Mouse (Mus musculus): Measurements from ENCODE around the gene March4. TPM values are rescaled to one million over a fixed set of nuclear protein-coding genes. Genes with fewer than 3 reads are reported as not detected.

The March4 gene
- polyA plus RNA-seq, 1 experiment, result 0.37 TPM

GRCm38 (mm10) chr1:72414561-72415253 is 122.0 kb downstream of the March4 start:
- no peak for TF ChIP-seq POLR2A (IDR thresholded peaks at IDR 0.05; ENCODE audit: low read depth, low read length)
- TF ChIP-seq CTCF (IDR thresholded peaks at IDR 0.05; ENCODE audit: extremely low read depth, insufficient read length, insufficient replicate concordance, low read depth, low read length), result no peak

GRCm38 (mm10) chr1:72414133-72414532 is 122.6 kb downstream of the March4 start:
- Histone ChIP-seq H3K36me3 (ENCODE audit: control insufficient read depth, insufficient read depth, low read length) (no peaks in the 10 kb centered on the region), H3K27me3 (ENCODE audit: control insufficient read depth, insufficient read depth, low read length) (no peaks in the 10 kb centered on the region), H3K27ac (ENCODE audit: insufficient read depth, low read depth, low read length) (no peak overlapping the region), H3K4me1 (ENCODE audit: control insufficient read depth, insufficient read depth, insufficient read length, low read length) (no peaks in the 10 kb centered on the region), H3K4me3 (ENCODE audit: low read depth, low read length) (no peak overlapping the region)
- TF ChIP-seq POLR2A (IDR thresholded peaks at IDR 0.05; ENCODE audit: low read depth, low read length), result no peak
- TF ChIP-seq CTCF (IDR thresholded peaks at IDR 0.05; ENCODE audit: extremely low read depth, insufficient read length, insufficient replicate concordance, low read depth, low read length), result no peak
- 77% methylated on average over 8 of the region's 8 CpGs for WGBS

More at GRCm38 (mm10) chr1:72414561-72415253, 122.0 kb downstream of the March4 start:
- H3K4me3 ChIP-seq (ENCODE audit: low read depth, low read length), result no peak overlapping the region
- no peaks in the 10 kb centered on the region for H3K36me3 ChIP-seq (ENCODE audit: control insufficient read depth, insufficient read depth, low read length)
- H3K27ac ChIP-seq (ENCODE audit: insufficient read depth, low read depth, low read length), result no peak overlapping the region
- no peaks in the 10 kb centered on the region for H3K27me3 ChIP-seq (ENCODE audit: control insufficient read depth, insufficient read depth, low read length)
- no peaks in the 10 kb centered on the region for H3K4me1 ChIP-seq (ENCODE audit: control insufficient read depth, insufficient read depth, insufficient read length, low read length)
- WGBS, result 47% methylated on average over 8 of the region's 8 CpGs

- Histone ChIP-seq H3K27ac (ENCODE audit: insufficient read depth, low read depth, low read length) (no peak overlapping the region), H3K4me1 (ENCODE audit: control insufficient read depth, insufficient read depth, insufficient read length, low read length) (no peaks in the 10 kb centered on the region), H3K36me3 (ENCODE audit: control insufficient read depth, insufficient read depth, low read length) (no peaks in the 10 kb centered on the region), H3K27me3 (ENCODE audit: control insufficient read depth, insufficient read depth, low read length) (no peaks in the 10 kb centered on the region), H3K4me3 (ENCODE audit: low read depth, low read length) (no peak overlapping the region)
- WGBS, result 82% methylated on average over 8 of the region's 8 CpGs
- no peak for TF ChIP-seq POLR2A (IDR thresholded peaks at IDR 0.05; ENCODE audit: low read depth, low read length)
- TF ChIP-seq CTCF (IDR thresholded peaks at IDR 0.05; ENCODE audit: extremely low read depth, insufficient read length, insufficient replicate concordance, low read depth, low read length), result no peak
Measured at GRCm38 (mm10) chr1:72413205-72413604, 123.5 kb downstream of the March4 start.

GRCm38 (mm10) chr1:72411108-72411507 is 125.6 kb downstream of the March4 start:
- WGBS, result 91% methylated on average over 8 of the region's 8 CpGs
- Histone ChIP-seq H3K4me3 (ENCODE audit: low read depth, low read length) (no peak overlapping the region), H3K36me3 (ENCODE audit: control insufficient read depth, insufficient read depth, low read length) (no peaks in the 10 kb centered on the region), H3K27ac (ENCODE audit: insufficient read depth, low read depth, low read length) (no peak overlapping the region), H3K27me3 (ENCODE audit: control insufficient read depth, insufficient read depth, low read length) (no peaks in the 10 kb centered on the region), H3K4me1 (ENCODE audit: control insufficient read depth, insufficient read depth, insufficient read length, low read length) (no peaks in the 10 kb centered on the region)
- TF ChIP-seq POLR2A (IDR thresholded peaks at IDR 0.05; ENCODE audit: low read depth, low read length), result no peak
- TF ChIP-seq CTCF (IDR thresholded peaks at IDR 0.05; ENCODE audit: extremely low read depth, insufficient read length, insufficient replicate concordance, low read depth, low read length), result no peak

GRCm38 (mm10) chr1:72409936-72410335 is 126.8 kb downstream of the March4 start:
- no peak for TF ChIP-seq CTCF (IDR thresholded peaks at IDR 0.05; ENCODE audit: extremely low read depth, insufficient read length, insufficient replicate concordance, low read depth, low read length)
- TF ChIP-seq POLR2A (IDR thresholded peaks at IDR 0.05; ENCODE audit: low read depth, low read length), result no peak
- H3K4me1 ChIP-seq (ENCODE audit: control insufficient read depth, insufficient read depth, insufficient read length, low read length), result no peaks in the 10 kb centered on the region
- WGBS, result 77% methylated on average over 5 of the region's 5 CpGs
- no peak overlapping the region for H3K4me3 ChIP-seq (ENCODE audit: low read depth, low read length)
- no peaks in the 10 kb centered on the region for H3K36me3 ChIP-seq (ENCODE audit: control insufficient read depth, insufficient read depth, low read length)
- H3K27me3 ChIP-seq (ENCODE audit: control insufficient read depth, insufficient read depth, low read length), result no peaks in the 10 kb centered on the region
- H3K27ac ChIP-seq (ENCODE audit: insufficient read depth, low read depth, low read length), result no peak overlapping the region

GRCm38 (mm10) chr1:72406505-72407079 is 130.1 kb downstream of the March4 start:
- Histone ChIP-seq H3K4me1 (ENCODE audit: control insufficient read depth, insufficient read depth, insufficient read length, low read length) (no peaks in the 10 kb centered on the region), H3K4me3 (ENCODE audit: low read depth, low read length) (no peak overlapping the region), H3K27ac (ENCODE audit: insufficient read depth, low read depth, low read length) (no peak overlapping the region), H3K36me3 (ENCODE audit: control insufficient read depth, insufficient read depth, low read length) (no peaks in the 10 kb centered on the region), H3K27me3 (ENCODE audit: control insufficient read depth, insufficient read depth, low read length) (no peaks in the 10 kb centered on the region)
- 76% methylated on average over 14 of the region's 14 CpGs for WGBS
- TF ChIP-seq POLR2A (IDR thresholded peaks at IDR 0.05; ENCODE audit: low read depth, low read length) (no peak), CTCF (IDR thresholded peaks at IDR 0.05; ENCODE audit: extremely low read depth, insufficient read length, insufficient replicate concordance, low read depth, low read length) (no peak)

- Histone ChIP-seq H3K27ac (ENCODE audit: insufficient read depth, low read depth, low read length) (no peak overlapping the region), H3K4me1 (ENCODE audit: control insufficient read depth, insufficient read depth, insufficient read length, low read length) (no peaks in the 10 kb centered on the region), H3K27me3 (ENCODE audit: control insufficient read depth, insufficient read depth, low read length) (no peaks in the 10 kb centered on the region), H3K4me3 (ENCODE audit: low read depth, low read length) (no peak overlapping the region), H3K36me3 (ENCODE audit: control insufficient read depth, insufficient read depth, low read length) (no peaks in the 10 kb centered on the region)
- WGBS, result 63% methylated on average over 8 of the region's 8 CpGs
- TF ChIP-seq CTCF (IDR thresholded peaks at IDR 0.05; ENCODE audit: extremely low read depth, insufficient read length, insufficient replicate concordance, low read depth, low read length), result no peak
- no peak for TF ChIP-seq POLR2A (IDR thresholded peaks at IDR 0.05; ENCODE audit: low read depth, low read length)
Measured at GRCm38 (mm10) chr1:72401331-72402069, 135.2 kb downstream of the March4 start.

All from small intestine, adult 2 months (tissue).